Mouse (Mus musculus): Measurements from ENCODE around the gene Itga1. TPM values are rescaled to one million over a fixed set of nuclear protein-coding genes. Genes with fewer than 3 reads are reported as not detected.

Itga1 gene
- total RNA-seq, 2 experiments from 2014 or later = 9.8 to 12.3 TPM

Other genes starting within 250 kb of the Itga1 start
- gene Itga2, start 169.9 kb downstream of the Itga1 start, total RNA-seq (2021) = 1 to 10 TPM in 1 of 2 experiments, under 1 TPM in 1; 0.54 to 2.7 TPM
- 10 to 100 TPM in 1 of 2 experiments, 1 to 10 TPM in 1; 9.7 to 11.8 TPM for gene Pelo, start 11.8 kb downstream of the Itga1 start, total RNA-seq (2021)
- 1 to 10 TPM in 1 of 2 experiments, not detected in 1; 2.8 TPM for gene Gm49395, start within 50 bp of the Itga1 start, total RNA-seq (2021)